Mouse (Mus musculus) splenic B cell, adult 2 months (primary cell): ENCODE results near the gene Bcl6b.

Experiments used
- DNase-seq: peaks from one replicate; pipeline ENCODE4 v3.0.0-alpha.2; 2011; ENCODE audit warnings: low read depth, low spot score
- H3K27me3 ChIP-seq: 2 replicates; pipeline ENCODE4 v1.6.1; 2012; ENCODE audit warnings: mild to moderate bottlenecking, low read length, moderate library complexity, mixed read lengths; ENCODE audit not compliant: control insufficient read depth, poor library complexity, insufficient read depth, severe bottlenecking
- H3K36me3 ChIP-seq: 2 replicates; pipeline ENCODE4 v1.6.1; 2012; ENCODE audit warnings: mild to moderate bottlenecking, low read length, moderate library complexity, mixed read lengths; ENCODE audit not compliant: control insufficient read depth, poor library complexity, insufficient read depth, severe bottlenecking

The Bcl6b gene

DNA sequence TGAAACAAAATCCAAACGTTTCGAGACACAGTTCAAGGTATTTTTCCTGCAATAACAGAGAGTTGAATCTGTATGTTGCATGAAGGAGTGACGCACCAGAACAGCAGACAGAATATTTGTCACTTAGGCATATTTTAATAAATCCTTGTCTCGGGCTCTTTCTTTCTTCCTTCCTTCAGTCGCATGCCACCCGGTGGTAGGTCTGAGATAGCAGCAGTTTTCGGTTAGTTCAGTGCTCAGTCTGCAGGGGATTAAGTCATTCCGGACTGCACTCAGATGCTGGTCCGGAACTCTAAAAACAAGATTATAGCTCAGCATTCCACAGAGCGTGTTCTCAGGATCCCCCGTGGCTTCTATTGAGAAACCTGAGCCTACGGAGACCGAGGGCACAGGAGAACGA is 50.2 kb downstream of the Bcl6b start:
- DNase-seq, result peak; percentile 13
- Histone ChIP-seq H3K27me3 (no peaks in the 10 kb centered on the region), H3K36me3 (no peaks in the 10 kb centered on the region)

- DNase-seq, result no peak
- H3K36me3 ChIP-seq, result no peaks in the 10 kb centered on the region
Measured at GRCm38 (mm10) chr11:70178756-70179155, 50.8 kb downstream of the Bcl6b start.

DNA sequence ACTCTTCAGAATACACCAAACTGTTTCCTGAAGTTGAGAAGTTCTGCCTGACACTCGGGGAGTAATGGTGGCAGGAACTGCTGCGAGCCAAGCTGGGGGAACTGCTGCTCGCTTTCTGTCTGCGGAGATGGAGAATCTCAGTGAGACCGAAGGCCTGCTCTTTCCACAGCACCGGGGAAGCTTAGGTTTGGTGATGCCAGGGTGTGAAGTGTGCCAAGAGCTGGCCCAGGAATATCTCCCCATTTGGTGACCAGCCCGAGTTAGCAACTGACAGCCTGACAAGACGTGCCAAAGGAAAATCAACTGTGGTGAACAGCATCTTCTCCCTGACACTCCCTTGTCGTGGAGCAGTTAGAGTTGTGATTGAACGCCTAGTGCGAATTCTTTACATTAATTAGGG is 51.3 kb downstream of the Bcl6b start:
- Histone ChIP-seq H3K36me3 (no peaks in the 10 kb centered on the region), H3K27me3 (no peaks in the 10 kb centered on the region)
- no peak for DNase-seq

More at GRCm38 (mm10) chr11:70178756-70179155, 50.8 kb downstream of the Bcl6b start:
- H3K27me3 ChIP-seq, result no peaks in the 10 kb centered on the region

- Histone ChIP-seq H3K27me3 (no peaks in the 10 kb centered on the region), H3K36me3 (no peaks in the 10 kb centered on the region)
- DNase-seq, result peak; percentile 13
Measured at GRCm38 (mm10) chr11:70177647-70178046, 52.0 kb downstream of the Bcl6b start.

- Histone ChIP-seq H3K36me3 (no peaks in the 10 kb centered on the region), H3K27me3 (no peaks in the 10 kb centered on the region)
- DNase-seq, result no peak
Measured at GRCm38 (mm10) chr11:70174491-70174890, 55.1 kb downstream of the Bcl6b start.
